Mouse (Mus musculus) heart, postnatal 0 days (tissue): ENCODE measurements around the gene Nme8.

ENCODE experiments used
- CTCF ChIP-seq: IDR thresholded peaks from 2 replicates; pipeline ENCODE4 v1.5.1; 2016; ENCODE audit warnings: antibody characterized with exemption, control low read depth, low read depth
- EP300 ChIP-seq: IDR thresholded peaks from 2 replicates; pipeline ENCODE4 v1.6.1; 2016; ENCODE audit warnings: antibody characterized with exemption, low read depth

DNA sequence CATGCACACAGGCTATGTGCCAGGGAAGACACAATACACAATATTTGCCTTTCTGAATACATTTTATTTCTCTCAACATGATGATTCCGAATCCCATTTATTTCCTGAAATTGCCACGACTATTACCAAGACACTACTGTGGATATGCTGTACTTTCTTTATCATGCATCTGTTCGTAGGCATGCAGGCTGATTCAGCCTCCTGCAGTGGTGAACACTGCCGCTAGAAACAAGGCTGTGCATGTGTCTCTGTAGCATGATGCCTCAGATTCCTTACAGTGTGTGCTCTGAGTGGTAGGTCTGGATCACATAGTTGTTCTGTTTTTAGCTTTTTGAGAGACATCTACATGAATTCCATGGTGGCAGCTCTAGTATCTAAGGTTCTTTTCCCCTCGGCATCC is 37.0 kb upstream of the Nme8 start:
- no peak for TF ChIP-seq CTCF
- no peak for TF ChIP-seq EP300
